Mouse (Mus musculus): ENCODE data around the gene Cgn. TPM values are rescaled to one million over a fixed set of nuclear protein-coding genes. Genes with fewer than 3 reads are reported as not detected.

Cgn gene
- 4.3 and 4.6 TPM in 2 replicates for polyA plus RNA-seq (2012; rRNA removed)
- polyA plus RNA-seq (2014; fragmentation: Nextera tagmentation; extraction: Ambion mirVana), result 5.7 and 7.2 TPM in 2 replicates

DNA sequence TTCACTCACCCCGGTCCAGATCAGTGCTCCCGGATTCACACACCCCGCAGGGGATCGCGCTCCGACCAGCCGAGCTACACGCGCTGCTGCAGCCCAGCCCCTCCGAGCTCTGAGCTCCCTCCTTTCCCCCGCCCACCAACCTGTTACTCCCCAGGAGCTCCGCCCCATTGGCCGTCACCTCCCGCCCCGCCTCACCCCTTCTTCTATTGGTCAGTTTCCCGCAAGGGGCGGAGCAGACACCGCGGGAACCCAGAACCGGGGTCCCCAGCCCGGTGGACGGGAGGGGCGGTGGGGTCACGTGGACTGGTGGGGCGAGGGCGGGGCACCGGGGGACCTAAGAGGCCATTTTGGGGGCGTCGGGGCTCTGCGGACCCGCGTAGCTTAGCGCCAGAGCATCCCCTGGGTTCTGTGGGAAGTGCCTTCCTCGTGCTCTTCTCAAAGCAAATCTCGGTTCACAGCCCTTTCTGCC is at the start of gene Cgn:
TSS of gene Cgn (minus strand) at position 126 of the 469 bp plus-strand sequence.
- DNase-seq (ENCODE audit: low read depth in 3 of 3, low spot score in 3 of 3) (peak; percentile 51 to 56 (median 55)), ATAC-seq (ENCODE audit: insufficient read depth) (peak; percentile 78)
- peaks cover 0 to 7% of the 10 kb centered on the region in 2 experiments; a peak in 2 of 4 replicates for H3K4me1 ChIP-seq (replicated peaks; ENCODE audit: control insufficient read depth in 2 of 2, insufficient read depth in 2 of 2, low read length in 1 of 2)
- no peak for TF ChIP-seq CTCF (IDR thresholded peaks at IDR 0.05; ENCODE audit: low read depth)
- no peak for TF ChIP-seq EP300 (IDR thresholded peaks at IDR 0.05; ENCODE audit: low read depth)
- H3K9me3 ChIP-seq (ENCODE audit: control insufficient read depth, low read length), result no peaks in the 10 kb centered on the region
- under 1% methylated on average over 35 of the region's 35 CpGs for WGBS (ENCODE audit: insufficient replicate concordance)
- peak within 1 kb of the TSS; percentile 71 for H3K4me2 ChIP-seq (ENCODE audit: low read depth)
- H3K27me3 ChIP-seq (ENCODE audit: control insufficient read depth, insufficient read depth, low read length), result peaks cover 30% of the 10 kb centered on the region
- H3K36me3 ChIP-seq (replicated peaks; ENCODE audit: control insufficient read depth, insufficient read depth, low read depth), result no peaks in the 10 kb centered on the region
- no peak within 1 kb of the TSS for H3K27ac ChIP-seq
- peak within 1 kb of the TSS; percentile 47 to 57 for H3K4me3 ChIP-seq (ENCODE audit: insufficient read depth in 1 of 2, low read depth in 2 of 2, low read length in 2 of 2)
- no peak within 1 kb of the TSS; the same call in 1 of the 2 replicates for H3K9ac ChIP-seq (replicated peaks)

DNA sequence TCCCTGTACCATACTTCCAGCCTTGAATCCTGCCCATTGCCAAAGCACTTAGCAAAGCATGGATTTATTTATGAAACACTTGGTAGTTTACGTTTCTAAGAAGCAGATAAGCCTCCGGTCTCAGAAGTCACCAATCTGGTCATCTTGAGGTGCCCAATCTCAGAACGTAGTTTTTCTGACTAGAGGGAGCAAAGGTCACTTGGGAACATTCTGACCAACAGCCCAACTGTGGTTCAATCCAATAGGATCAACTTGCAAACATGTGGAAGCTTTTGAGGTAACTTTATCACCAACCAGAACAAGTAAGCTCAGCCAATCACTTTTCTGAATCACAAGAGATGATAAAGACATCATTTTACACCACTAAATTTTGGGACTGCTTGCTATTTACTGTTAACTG is 49.1 kb upstream of the Cgn start:
- H3K4me3 ChIP-seq (ENCODE audit: insufficient read depth in 1 of 2, low read depth in 2 of 2, low read length in 2 of 2), result no peak overlapping the region
- H3K9me3 ChIP-seq (ENCODE audit: control insufficient read depth, low read length), result no peaks in the 10 kb centered on the region
- H3K36me3 ChIP-seq (replicated peaks; ENCODE audit: control insufficient read depth, insufficient read depth, low read depth), result no peaks in the 10 kb centered on the region
- H3K9ac ChIP-seq (replicated peaks), result no peak overlapping the region
- H3K4me1 ChIP-seq (replicated peaks; ENCODE audit: control insufficient read depth in 2 of 2, insufficient read depth in 2 of 2, low read length in 1 of 2), result peaks cover 17 to 23% of the 10 kb centered on the region in 2 experiments
- DNase-seq (ENCODE audit: low read depth in 3 of 3, low spot score in 3 of 3), result no peak
- no peak overlapping the region for H3K4me2 ChIP-seq (ENCODE audit: low read depth)
- ATAC-seq (ENCODE audit: insufficient read depth), result no peak
- H3K27ac ChIP-seq, result no peak overlapping the region
- TF ChIP-seq CTCF (IDR thresholded peaks at IDR 0.05; ENCODE audit: low read depth) (no peak), EP300 (IDR thresholded peaks at IDR 0.05; ENCODE audit: low read depth) (no peak)
- 55% methylated on average over 3 of the region's 3 CpGs for WGBS (ENCODE audit: insufficient replicate concordance)
- no peaks in the 10 kb centered on the region for H3K27me3 ChIP-seq (ENCODE audit: control insufficient read depth, insufficient read depth, low read length)

- no peak for DNase-seq (ENCODE audit: low read depth in 3 of 3, low spot score in 3 of 3)
- H3K4me2 ChIP-seq (ENCODE audit: low read depth), result no peak overlapping the region
- TF ChIP-seq CTCF (IDR thresholded peaks at IDR 0.05; ENCODE audit: low read depth) (peak; percentile 63), EP300 (IDR thresholded peaks at IDR 0.05; ENCODE audit: low read depth) (no peak)
- no peak overlapping the region for H3K4me3 ChIP-seq (ENCODE audit: insufficient read depth in 1 of 2, low read depth in 2 of 2, low read length in 2 of 2)
- no peak overlapping the region for H3K9ac ChIP-seq (replicated peaks)
- no peaks in the 10 kb centered on the region for H3K9me3 ChIP-seq (ENCODE audit: control insufficient read depth, low read length)
- H3K36me3 ChIP-seq (replicated peaks; ENCODE audit: control insufficient read depth, insufficient read depth, low read depth), result no peaks in the 10 kb centered on the region
- no peak for ATAC-seq (ENCODE audit: insufficient read depth)
- peaks cover 5 to 10% of the 10 kb centered on the region in 2 experiments; a peak in 3 of 4 replicates for H3K4me1 ChIP-seq (replicated peaks; ENCODE audit: control insufficient read depth in 2 of 2, insufficient read depth in 2 of 2, low read length in 1 of 2)
- no peaks in the 10 kb centered on the region for H3K27me3 ChIP-seq (ENCODE audit: control insufficient read depth, insufficient read depth, low read length)
- H3K27ac ChIP-seq, result no peak overlapping the region
These were observed 47.1 kb upstream of the Cgn start for GRCm38 (mm10) chr3:94833358-94833757.

DNA sequence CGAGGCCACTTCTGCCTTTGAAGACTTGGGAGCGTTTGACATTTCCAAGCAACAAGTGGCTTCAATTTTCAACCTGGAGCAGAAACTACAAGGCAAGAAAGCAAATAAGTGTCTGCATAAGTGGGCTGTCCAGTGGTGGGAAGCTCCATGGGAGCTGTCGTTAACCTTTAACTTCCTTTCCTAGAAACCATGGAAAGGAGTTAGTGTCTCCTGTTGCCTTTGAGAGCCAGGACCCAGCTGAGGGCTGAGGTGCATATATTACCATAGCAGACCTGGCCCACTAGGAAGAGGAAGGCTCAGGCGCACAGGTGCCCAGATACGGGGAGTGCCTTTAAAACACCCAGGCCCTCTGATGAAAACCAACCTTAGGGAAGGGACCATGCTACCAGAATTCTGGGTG is 46.4 kb upstream of the Cgn start:
- DNase-seq (ENCODE audit: low read depth in 3 of 3, low spot score in 3 of 3) (no peak), ATAC-seq (ENCODE audit: insufficient read depth) (no peak)
- 58% methylated on average over 5 of the region's 5 CpGs for WGBS (ENCODE audit: insufficient replicate concordance)
- no peak overlapping the region for H3K27ac ChIP-seq
- H3K9me3 ChIP-seq (ENCODE audit: control insufficient read depth, low read length), result no peaks in the 10 kb centered on the region
- TF ChIP-seq EP300 (IDR thresholded peaks at IDR 0.05; ENCODE audit: low read depth), result no peak
- TF ChIP-seq CTCF (IDR thresholded peaks at IDR 0.05; ENCODE audit: low read depth), result no peak
- no peaks in the 10 kb centered on the region for H3K36me3 ChIP-seq (replicated peaks; ENCODE audit: control insufficient read depth, insufficient read depth, low read depth)
- no peak overlapping the region; the same call in 1 of the 2 replicates for H3K9ac ChIP-seq (replicated peaks)
- peaks cover 4 to 8% of the 10 kb centered on the region in 2 experiments; a peak in 2 of 4 replicates for H3K4me1 ChIP-seq (replicated peaks; ENCODE audit: control insufficient read depth in 2 of 2, insufficient read depth in 2 of 2, low read length in 1 of 2)
- H3K27me3 ChIP-seq (ENCODE audit: control insufficient read depth, insufficient read depth, low read length), result no peaks in the 10 kb centered on the region
- peak overlapping the region; percentile 56 for H3K4me2 ChIP-seq (ENCODE audit: low read depth)
- H3K4me3 ChIP-seq (ENCODE audit: insufficient read depth in 1 of 2, low read depth in 2 of 2, low read length in 2 of 2), result 0 out of 4 replicates have a peak overlapping the region, but pooled peaks of 1 of the 2 experiments have one; percentile 1

DNA sequence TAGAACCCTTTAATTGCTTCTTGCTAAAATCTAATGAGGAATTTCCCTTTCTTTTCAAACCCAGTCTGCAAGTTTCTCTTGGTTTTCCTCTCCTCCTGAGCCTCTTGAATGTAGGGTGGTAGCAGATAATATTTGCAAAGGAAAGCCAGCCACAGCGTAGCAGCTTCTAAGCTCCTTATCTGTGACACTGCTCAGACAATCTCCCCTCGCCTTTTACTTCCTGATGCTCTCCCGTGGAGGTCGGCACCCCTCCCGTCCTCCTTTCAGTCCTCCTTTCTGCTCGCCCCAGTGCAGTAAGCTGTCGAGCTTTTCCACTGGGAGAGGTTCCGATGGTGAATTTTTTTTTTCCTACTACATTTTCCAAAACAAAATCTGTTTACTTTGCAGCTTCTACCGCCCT is 45.8 kb upstream of the Cgn start:
- Histone ChIP-seq H3K4me1 (replicated peaks; ENCODE audit: control insufficient read depth in 2 of 2, insufficient read depth in 2 of 2, low read length in 1 of 2) (peaks cover 4 to 8% of the 10 kb centered on the region in 2 experiments; a peak in 2 of 4 replicates), H3K9ac (replicated peaks) (peak overlapping the region; percentile 18; the same call in 1 of the 2 replicates), H3K27ac (no peak overlapping the region), H3K4me3 (ENCODE audit: insufficient read depth in 1 of 2, low read depth in 2 of 2, low read length in 2 of 2) (0 out of 4 replicates have a peak overlapping the region, but pooled peaks of 1 of the 2 experiments have one; percentile 1), H3K27me3 (ENCODE audit: control insufficient read depth, insufficient read depth, low read length) (no peaks in the 10 kb centered on the region), H3K9me3 (ENCODE audit: control insufficient read depth, low read length) (no peaks in the 10 kb centered on the region), H3K36me3 (replicated peaks; ENCODE audit: control insufficient read depth, insufficient read depth, low read depth) (no peaks in the 10 kb centered on the region), H3K4me2 (ENCODE audit: low read depth) (peak overlapping the region; percentile 56)
- no peak for TF ChIP-seq EP300 (IDR thresholded peaks at IDR 0.05; ENCODE audit: low read depth)
- TF ChIP-seq CTCF (IDR thresholded peaks at IDR 0.05; ENCODE audit: low read depth), result no peak
- 4% methylated on average over 9 of the region's 9 CpGs for WGBS (ENCODE audit: insufficient replicate concordance)
- DNase-seq (ENCODE audit: low read depth in 3 of 3, low spot score in 3 of 3), result no peak
- ATAC-seq (ENCODE audit: insufficient read depth), result no peak
